Mouse (Mus musculus) layer of hippocampus, adult 6 months (tissue): ENCODE measurements around the gene H2-T3. TPM values are rescaled to one million over a fixed set of nuclear protein-coding genes. Genes with fewer than 3 reads are reported as not detected.

Experiments
- long read RNA-seq, 2 experiments: library from polyadenylated mRNA; unstranded; transcript quantifications; one replicate each; pipeline ENCODE4 v2.0.0; 2019 to 2020
- polyA plus RNA-seq: library from polyadenylated mRNA; unstranded; fragments of <200 nt; fragmentation: Nextera tagmentation; gene quantifications from 2 replicates; pipeline ENCODE4 v1.2.3, GENCODE M21; 2021

The H2-T3 gene
- not detected in 2 replicates for polyA plus RNA-seq
- long read RNA-seq, experiment 1 = 0 reads
- long read RNA-seq, experiment 2 = 0 reads

DNA sequence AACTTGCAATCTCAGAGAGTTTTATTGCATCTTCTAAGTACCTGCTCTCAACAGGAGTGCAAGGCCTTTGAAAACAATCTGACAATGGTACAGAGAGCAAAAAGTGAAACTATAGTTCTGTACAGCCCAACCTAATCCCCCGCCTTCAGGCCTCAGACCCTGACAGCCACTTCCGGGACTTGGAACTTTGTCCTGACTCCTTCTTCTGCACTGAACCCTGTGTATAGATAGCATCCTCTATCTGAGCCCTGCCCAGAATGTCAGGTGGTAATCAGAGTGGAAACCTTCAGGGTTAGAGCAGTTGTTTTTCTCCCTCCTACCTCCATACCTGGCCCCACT is at the start of gene H2-T3:
Gene H2-T3 (minus strand): TSS at position 119 of the 339 bp plus-strand sequence.

DNA sequence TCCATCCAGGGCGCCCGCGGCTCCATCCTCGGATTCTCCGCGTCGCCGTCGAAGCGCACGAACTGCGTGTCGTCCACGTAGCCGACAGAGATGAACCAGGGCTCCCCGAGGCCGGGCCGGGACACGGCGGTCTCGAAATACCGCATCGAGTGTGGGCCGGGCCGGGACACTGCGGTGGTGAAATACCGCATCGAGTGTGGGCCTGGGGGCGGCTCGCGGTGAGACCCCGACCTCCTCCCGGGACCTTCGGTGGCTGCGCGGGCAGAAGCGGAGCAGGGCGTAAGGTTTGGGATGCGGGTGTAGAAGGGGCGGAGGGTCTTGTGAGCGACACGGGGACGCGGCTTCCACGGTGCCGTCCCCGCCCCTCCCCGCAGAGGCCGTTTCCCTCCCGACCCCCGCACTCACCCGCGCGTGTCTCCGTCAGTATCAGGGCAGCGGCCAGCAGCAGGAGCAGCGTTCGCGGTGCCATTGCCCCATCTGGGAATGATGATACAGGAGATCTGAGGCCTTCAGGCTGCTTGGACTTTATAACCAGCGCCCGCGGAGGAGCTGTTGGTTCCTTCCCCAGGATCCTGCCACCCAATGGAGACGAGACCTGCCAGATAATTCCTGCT is 21.9 kb downstream of the H2-T3 start, which contains the start of gene Gm8909:
Gene Gm8909 (minus strand): TSS at position 499 of the 614 bp plus-strand sequence.

Other genes with a start within 250 kb of the H2-T3 start
- 44.3 and 58.3 TPM in 2 replicates for gene Abcf1, start 220.5 kb downstream of the H2-T3 start, polyA plus RNA-seq
- gene Gnl1, start 210.4 kb downstream of the H2-T3 start, polyA plus RNA-seq = 20.1 and 23.4 TPM in 2 replicates
- gene Prr3, start 210.1 kb downstream of the H2-T3 start, polyA plus RNA-seq = 14.1 and 16.1 TPM in 2 replicates
- 2.0 and 2.2 TPM in 2 replicates for gene H2-T24, start 169.7 kb downstream of the H2-T3 start, polyA plus RNA-seq
- gene H2-T23, start 157.4 kb downstream of the H2-T3 start, polyA plus RNA-seq = 11.5 and 14.4 TPM in 2 replicates
- gene H2-T22, start 147.5 kb downstream of the H2-T3 start, polyA plus RNA-seq = 16.1 and 16.5 TPM in 2 replicates
- gene Gm6034, start 147.3 kb downstream of the H2-T3 start, polyA plus RNA-seq = not detected in 2 replicates
- gene Gm11127, start 131.9 kb downstream of the H2-T3 start, polyA plus RNA-seq = not detected in 2 replicates
- 0.09 TPM in 1 of 2 replicates, not detected in the other for gene Gm19684, start 68.6 kb downstream of the H2-T3 start, polyA plus RNA-seq
- not detected in 2 replicates for gene Gm7030, start 60.9 kb downstream of the H2-T3 start, polyA plus RNA-seq
- not detected in 2 replicates for gene Gm8909, start 21.8 kb downstream of the H2-T3 start, polyA plus RNA-seq
- gene Rpp21, start 67.8 kb upstream of the H2-T3 start, polyA plus RNA-seq = 103 and 112 TPM in 2 replicates
- 3.9 and 4.4 TPM in 2 replicates for gene Trim39, start 82.0 kb upstream of the H2-T3 start, polyA plus RNA-seq
- gene H2-M10.2, start 96.2 kb upstream of the H2-T3 start, polyA plus RNA-seq = not detected in 2 replicates
- gene H2-M10.1, start 135.9 kb upstream of the H2-T3 start, polyA plus RNA-seq = not detected in 2 replicates
- gene H2-M10.3, start 178.1 kb upstream of the H2-T3 start, polyA plus RNA-seq = not detected in 2 replicates